Mouse (Mus musculus) frontal cortex, postnatal 25 days (tissue): ENCODE results near the gene Ppp2r5a.

Experiments
- DNase-seq, 2 experiments: peaks; one replicate each; pipeline ENCODE4 v3.0.0; 2022; ENCODE audit warnings: low spot score in 2 of 2

Gene Ppp2r5a

GRCm38 (mm10) chr1:191380843-191381242, 22.2 kb downstream of the Ppp2r5a start:
- no peak for DNase-seq

DNA sequence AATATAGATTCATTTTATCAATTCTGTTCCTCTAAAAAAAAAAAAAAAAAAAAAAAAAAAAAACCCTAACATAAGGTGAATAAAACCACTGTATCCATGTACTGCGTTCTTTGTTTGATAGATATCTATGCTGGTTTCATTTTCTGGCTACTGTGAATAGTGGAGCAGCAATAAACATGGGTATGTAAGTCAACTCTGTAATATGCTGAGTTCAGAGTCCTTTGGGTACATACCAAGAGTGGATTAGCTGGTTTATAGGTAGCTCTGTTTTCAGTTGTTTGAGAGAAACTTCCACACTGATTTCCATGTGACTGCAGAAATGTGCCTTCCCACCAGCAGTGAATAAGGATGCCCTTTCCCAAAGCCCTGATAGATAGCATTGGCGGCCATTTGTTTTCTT, 25.0 kb downstream of the Ppp2r5a start:
- DNase-seq, result no peak

- DNase-seq, result no peak
Measured at GRCm38 (mm10) chr1:191375644-191375998, 27.5 kb downstream of the Ppp2r5a start.

- no peak for DNase-seq
Measured at GRCm38 (mm10) chr1:191374993-191375643, 28.0 kb downstream of the Ppp2r5a start.

- no peak for DNase-seq
Measured at GRCm38 (mm10) chr1:191369140-191369539, 33.9 kb downstream of the Ppp2r5a start.

- DNase-seq, result no peak
Measured at GRCm38 (mm10) chr1:191368193-191368592, 34.9 kb downstream of the Ppp2r5a start.

- no peak for DNase-seq
Measured at GRCm38 (mm10) chr1:191364477-191364876, 38.6 kb downstream of the Ppp2r5a start.

GRCm38 (mm10) chr1:191362412-191362811, 40.7 kb downstream of the Ppp2r5a start:
- DNase-seq, result no peak

DNA sequence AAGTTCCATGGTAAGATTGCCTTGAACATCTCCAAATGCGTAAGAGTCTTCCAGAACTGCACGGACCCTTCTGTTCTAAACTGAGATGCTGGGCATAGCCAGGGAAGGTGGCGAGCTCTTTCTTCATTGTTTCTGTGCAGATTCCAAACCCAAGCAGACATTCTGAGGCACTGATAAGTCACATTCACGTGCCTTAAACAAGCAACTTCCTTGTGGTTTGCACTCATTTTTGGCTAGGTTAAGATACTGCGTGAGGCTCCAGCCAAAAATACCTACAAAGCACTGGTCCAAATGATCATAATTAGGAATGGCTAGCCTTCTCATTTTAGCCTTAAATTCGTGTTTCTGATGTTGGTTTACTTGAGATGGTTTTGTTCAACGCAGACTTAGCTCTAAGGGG, 43.6 kb downstream of the Ppp2r5a start:
- DNase-seq, result no peak

- DNase-seq, result no peak
Measured at GRCm38 (mm10) chr1:191356936-191357335, 46.1 kb downstream of the Ppp2r5a start.

DNA sequence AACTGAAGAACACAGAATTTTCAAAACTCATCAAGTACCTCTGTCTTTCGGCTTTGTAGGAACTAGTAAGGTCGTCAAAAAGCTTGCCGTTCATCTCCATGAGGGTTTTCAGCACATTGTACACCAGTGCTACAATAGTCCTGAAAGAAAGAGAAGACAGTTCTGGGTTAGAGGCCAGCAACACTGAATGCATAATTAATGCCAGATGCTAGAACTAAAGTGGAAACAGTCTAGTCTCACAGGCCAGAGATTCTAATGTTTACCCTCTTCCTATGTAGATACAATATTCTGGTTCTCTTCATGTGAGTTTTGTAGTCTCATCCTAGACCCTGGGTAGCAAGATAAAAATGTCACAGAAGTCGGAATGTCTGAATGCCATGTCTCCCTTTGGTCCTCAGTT, 49.2 kb downstream of the Ppp2r5a start:
- no peak for DNase-seq

DNA sequence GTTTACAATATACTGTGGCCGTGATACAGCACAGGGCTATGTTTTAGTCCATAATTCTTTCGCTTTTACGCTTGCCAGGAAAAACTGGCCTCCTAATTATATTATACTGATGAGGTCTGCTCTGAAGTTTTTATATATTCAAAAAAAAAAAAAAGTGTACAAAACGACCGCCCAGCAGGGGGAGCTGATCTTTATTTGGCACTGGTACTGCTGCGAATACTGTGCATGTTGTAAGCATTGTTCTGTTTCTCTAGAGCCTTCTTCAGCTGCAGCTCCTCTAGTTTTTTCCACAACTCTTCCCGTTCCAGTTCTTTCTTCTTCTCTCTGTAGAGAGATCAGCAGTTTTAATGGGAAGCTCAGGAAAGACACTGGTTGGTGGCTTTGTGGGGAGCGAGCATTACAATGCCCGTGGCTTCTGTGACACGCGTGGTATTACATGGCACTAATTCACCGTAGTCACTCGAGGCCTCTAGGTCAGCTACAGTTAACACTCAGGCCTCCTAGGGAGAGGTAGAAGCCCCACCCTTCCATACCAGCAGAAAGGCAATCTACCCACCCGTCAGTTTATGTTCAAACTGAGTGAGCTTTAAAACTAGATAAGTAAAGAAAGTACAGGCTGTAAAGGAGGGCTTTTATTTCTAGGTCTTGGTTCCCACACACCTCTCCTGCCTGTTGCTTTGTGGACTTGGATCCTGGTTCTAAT, 50.1 kb downstream of the Ppp2r5a start:
- DNase-seq, result peak in 1 of 2 experiments; percentile 35

DNA sequence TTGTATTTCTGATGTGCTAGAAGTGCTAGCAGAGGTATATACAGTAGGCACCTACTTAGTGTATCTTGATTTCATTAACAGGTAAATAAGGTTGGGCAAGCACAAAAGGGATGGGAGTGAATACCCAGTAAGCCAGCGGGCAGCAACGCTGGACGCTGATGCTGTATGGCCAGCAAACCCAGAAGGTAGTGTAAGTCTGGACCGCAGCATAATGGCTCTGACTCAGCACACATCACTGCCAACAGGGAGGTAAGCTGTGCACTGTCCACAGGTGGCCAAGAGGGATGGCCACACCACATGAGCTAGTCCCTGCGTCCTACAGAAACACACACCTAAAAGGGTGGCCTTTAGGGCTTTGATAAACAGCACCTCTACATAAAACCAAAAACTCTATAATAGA, 52.7 kb downstream of the Ppp2r5a start:
- no peak for DNase-seq

DNA sequence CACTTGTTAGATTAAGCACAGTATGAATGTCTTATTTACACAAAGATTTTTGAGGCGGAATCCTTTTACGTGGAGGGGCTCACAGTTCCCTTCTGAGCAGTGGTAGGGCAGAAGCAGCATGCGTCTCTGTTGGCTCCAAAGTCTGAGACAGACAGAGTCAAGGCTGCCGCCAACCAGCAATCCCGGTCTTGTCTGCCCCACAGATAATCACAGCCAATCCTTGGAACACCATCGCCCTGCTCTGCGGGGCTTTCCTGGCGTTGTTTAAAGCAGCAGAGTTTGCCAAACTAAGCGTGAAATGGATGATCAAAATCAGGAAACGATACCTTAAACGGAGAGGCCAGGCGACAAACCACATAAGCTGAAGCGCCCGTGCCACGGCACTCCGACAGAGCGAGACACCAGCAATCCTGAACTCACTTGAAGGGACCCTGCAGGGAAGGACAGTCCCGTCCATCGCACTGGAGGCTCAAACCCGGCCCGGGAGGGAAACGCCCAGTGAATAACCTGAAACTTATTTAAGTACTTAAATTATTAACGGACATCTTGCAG, 53.5 kb downstream of the Ppp2r5a start:
- no peak for DNase-seq

GRCm38 (mm10) chr1:191348996-191349395, 54.1 kb downstream of the Ppp2r5a start:
- DNase-seq, result no peak

DNA sequence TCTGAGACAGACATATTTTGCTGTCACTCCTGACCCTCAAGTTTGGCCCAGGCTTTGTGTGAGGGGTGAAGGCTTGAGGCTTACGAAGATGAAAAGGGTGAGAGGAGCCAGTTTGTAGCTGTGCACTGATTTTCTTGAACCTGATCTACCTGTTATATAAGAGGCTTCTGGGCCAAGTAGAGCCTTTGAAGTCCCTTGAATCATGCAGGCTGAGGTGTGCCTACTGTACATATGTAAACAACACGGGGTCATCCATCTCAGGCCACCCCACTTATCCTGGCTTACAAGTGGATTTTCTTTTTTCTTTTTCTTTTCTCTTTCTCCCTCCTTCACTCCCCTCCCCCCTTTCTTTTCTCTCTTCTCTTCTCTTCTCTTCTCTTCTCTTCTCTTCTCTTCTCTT, 54.5 kb downstream of the Ppp2r5a start:
- no peak for DNase-seq

DNA sequence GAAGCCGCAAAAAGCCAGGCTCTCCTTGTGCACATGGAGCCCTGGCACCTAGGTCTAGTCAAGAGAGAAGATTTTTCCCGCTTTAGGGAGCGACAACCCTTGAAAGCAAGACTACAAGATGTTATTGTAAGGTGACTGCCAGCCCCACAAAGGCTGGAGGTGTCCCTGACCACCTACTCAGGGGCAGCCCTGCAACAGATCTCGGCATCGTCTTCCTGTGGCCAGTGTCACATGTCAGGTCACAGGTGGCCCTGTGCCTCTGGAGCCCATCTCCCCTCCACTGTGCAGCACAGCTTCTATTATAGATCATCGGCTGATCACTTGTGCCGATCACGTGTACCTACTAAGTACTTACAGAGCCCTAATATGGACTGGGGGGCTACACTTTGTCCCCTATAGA, 55.5 kb downstream of the Ppp2r5a start:
- DNase-seq, result no peak

GRCm38 (mm10) chr1:191340530-191340929, 62.5 kb downstream of the Ppp2r5a start:
- no peak for DNase-seq

DNA sequence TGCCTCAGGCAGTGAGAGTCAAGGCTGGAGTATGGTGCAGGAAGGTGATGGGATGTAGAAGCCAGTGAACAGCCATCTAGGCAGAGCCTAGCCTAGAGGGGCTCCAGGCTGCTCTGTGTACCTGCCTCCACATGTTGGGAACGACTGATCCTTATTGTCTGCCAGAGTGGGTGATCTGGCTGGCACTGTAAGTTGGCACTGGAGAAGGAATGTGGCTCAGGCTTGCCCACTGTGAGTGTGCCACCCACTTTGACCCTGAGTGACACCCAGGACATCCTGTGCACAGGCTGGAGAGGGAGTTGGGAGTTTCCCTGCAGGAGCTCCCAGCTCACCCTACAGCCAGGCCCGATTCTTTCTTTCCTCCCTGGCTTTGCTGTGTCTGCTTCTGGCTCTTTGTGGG, 63.2 kb downstream of the Ppp2r5a start:
- no peak for DNase-seq

DNA sequence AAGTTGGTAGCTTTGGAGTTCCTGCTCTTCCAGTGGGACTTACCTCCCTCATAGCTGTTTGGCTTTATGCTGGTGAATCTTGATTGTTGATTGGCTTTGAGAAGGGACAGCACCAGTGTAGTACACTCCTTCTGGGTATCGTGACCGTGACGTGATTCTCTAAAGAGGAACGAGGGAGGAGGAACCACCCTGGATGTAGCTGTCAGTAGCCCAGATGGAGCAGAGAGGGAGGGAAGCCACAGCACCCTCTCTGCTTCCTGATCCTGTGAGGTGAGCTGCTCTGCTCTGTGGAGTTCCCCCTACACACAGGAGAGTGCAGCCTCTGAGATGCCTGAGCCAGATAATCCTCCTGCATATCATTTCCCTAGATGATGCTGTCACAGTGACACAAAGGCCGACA, 68.6 kb downstream of the Ppp2r5a start:
- no peak for DNase-seq

DNA sequence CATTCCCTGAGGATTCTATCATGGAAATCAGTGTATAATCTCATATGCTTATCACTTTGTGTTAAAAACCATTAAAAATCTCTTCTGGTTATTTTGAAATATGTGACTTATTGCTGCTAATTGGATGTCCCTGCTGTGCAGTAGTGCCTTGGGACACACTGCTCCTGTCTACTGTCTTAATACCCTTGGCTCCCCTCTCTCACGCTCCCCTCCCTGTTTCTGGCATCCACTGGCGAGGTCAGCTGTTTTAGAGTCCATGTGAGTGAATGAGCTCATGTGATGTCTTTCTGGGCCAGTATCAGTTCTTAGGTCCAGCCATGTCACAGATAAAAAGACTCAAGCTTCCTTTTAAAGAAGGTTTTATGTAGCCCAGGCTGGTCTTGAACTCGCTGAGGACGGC, 72.7 kb downstream of the Ppp2r5a start:
- no peak for DNase-seq

- no peak for DNase-seq
Measured at GRCm38 (mm10) chr1:191328019-191328441, 75.0 kb downstream of the Ppp2r5a start.

DNA sequence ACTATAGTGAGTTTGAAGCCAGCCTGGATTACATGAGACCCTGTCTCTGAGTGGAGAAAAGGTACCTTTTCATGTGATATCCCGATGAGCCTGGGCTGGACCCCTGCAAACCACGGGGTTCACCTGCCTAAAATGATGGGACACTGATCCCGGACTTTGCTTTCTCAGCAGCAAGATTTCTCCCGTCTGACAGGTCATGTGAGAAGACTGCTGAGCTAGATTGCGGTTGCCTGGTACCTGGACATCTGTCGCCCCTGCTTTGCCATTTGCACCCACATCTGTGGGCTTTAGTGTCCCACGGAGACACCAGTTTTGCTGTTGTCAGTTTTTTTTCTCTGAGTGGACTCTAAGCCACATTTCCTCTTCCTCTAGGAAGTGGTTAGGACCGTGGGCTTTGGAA, 75.8 kb downstream of the Ppp2r5a start:
- no peak for DNase-seq
